Mouse (Mus musculus): ENCODE measurements at regions not wholly inside any gene's neighbourhood (a gene's known extent, or its start where the extent isn't known, plus 50 kb on each side); places are given as distances from the start of the nearest gene placed in this dataset.

DNA sequence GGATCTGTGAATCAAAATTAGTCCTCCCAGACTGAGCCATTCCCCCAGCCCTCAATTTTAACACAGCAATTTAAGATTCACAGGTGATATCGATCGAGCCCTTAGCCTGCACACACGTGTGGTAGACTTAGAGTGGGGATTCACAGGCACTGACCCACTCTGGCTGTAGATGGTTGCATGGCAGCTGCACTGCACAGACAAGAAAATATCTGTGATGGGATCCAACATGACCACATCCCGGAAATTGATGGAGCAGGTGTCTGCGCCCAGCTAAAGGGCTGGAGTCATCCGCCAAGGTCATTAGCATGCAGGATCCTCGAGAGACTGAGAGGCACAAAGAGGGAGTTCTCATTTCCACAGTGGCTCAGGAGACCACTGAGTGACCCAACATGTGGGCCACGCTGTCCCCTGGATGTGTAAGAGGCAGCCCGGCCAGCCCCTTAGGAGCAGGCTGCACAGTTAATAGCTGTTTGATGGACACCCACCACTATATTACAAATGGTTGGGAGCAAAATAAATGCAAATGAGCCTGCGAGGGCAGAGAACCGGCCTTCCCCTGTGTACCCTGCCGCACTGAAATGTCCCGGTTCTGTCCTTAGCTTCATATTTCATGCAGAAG, 221.4 kb upstream of the Kazn start:
- no peak for DNase-seq

GRCm38 (mm10) chr4:142452614-142453013, 213.4 kb upstream of the Kazn start:
- DNase-seq = no peak

GRCm38 (mm10) chr4:142450884-142451283, 211.7 kb upstream of the Kazn start:
- no peak for DNase-seq

GRCm38 (mm10) chr4:142449713-142450112, 210.5 kb upstream of the Kazn start:
- peak; percentile 34 to 43 for DNase-seq

GRCm38 (mm10) chr4:142449198-142449702, 210.0 kb upstream of the Kazn start:
- no peak for DNase-seq

DNA sequence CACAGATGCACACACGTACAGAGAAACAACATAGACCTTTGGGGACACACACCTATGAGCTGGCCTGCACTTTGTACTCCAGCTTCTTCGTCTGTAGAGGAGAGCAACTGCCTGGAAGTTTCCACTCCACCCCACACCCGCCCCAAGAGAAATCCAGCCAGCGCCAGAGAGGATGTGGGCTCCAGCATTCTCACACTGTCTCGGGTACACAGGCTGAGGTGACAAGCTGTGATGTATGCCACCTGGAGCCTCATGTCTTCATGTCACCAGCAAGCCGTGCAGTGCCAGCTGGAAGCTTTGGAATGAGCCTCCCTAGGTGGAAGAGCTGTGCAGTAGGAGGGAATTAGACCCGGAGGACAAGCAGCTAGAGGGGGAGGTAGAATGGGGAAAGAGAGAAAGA, 208.3 kb upstream of the Kazn start:
- no peak for DNase-seq

DNA sequence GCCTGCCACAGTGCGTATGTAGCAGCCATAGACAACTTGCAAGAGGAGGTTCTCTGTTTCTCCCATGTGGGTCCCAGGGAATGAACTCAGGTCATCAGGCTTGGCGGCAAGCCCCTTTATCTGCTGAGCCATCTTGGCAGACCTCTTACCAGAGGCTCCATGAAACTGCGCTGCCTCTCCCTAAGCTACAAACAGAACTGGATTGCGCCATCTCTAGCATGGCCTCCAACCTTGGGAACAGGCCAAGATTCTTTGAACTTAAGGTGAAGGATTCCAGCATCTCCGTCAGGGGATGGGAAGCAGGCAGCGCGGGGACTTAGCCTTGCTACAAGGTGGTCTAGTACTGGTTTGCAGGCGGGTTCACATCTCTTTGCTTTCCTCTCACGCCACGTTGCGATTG, 201.8 kb upstream of the Kazn start:
- DNase-seq = no peak

DNA sequence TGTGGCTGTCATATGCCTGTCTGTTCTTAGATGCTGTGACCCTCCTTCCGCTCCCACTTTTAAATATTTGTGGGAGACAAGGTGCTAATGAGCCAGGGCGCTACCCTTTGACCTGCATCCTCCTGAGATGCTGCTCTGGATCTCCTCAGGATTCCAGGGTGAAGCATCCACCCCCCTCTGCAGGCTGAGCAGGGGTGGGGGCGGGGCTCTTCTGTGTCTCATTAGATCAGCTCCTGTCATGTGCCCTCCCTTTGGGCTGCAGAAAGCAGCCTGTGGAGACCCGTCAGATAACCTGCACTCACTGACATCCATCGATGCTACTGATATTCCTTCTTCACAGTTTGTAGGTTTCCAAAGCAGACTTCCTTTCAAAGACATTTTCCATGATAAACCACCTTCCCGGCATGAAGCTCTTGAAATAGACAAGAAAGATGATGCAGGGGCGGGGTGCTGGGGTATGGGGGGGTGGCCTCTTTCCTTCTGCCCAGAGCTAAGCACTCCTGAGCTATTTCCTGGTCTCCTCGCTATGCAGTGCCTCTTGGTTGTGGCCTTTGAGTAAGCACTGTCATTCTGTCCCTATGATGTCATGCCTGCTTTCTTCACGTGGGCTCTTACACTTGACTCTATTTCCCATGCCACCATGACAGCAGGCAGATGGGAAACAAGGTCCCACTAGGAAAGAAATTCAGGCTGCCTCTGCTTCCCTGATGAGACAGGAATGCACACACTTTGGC, 200.4 kb upstream of the Kazn start:
- no peak for DNase-seq

- peak; percentile 34 to 62 for DNase-seq
Observed at GRCm38 (mm10) chr4:142424596-142424995, 185.4 kb upstream of the Kazn start.

DNA sequence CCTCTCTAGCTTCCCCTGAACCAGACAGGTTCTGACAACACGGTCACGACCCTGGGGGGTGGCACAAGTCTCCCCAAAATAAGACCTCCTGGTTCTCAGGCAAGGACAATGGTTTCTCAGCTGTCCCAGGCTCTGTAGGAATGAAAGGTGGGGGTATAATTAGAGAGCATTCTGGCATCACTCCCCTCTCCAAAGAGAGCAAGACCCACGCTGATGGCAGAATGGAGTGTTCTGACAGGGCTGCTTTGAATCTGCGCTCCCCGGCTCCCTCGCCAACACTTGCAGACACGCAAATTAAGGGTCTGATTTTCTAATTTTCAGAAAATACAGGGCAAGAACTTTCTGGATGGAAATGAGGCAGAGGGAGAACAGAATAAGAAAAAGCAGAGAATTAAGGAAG, 181.2 kb upstream of the Kazn start:
- DNase-seq = no peak

DNA sequence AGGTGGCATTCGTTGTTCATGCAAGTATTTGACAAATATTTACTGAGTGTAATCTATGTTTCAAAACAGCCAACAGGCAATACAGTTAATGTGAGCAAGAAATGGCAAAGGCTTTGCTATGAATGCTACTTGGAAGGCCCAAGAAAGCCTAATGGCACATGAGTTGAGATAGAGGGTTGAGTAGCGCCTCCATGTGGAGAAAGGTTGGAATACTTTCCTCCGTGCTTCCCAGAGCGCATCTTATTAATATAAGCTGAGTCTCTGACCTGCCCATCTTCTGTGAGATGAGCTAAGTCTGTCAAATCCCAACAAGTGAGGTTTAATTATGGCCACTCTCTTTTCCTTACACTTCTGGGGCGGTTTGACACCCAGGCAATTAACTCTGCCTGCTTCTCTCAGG, 175.7 kb upstream of the Kazn start:
- peak in 1 of 2 experiments; percentile 47 for DNase-seq

GRCm38 (mm10) chr4:142411792-142412191, 172.6 kb upstream of the Kazn start:
- peak in 1 of 2 experiments; percentile 36 for DNase-seq

- peak; percentile 78 to 82 for DNase-seq
Observed at GRCm38 (mm10) chr4:142410596-142411573, 171.7 kb upstream of the Kazn start.

DNA sequence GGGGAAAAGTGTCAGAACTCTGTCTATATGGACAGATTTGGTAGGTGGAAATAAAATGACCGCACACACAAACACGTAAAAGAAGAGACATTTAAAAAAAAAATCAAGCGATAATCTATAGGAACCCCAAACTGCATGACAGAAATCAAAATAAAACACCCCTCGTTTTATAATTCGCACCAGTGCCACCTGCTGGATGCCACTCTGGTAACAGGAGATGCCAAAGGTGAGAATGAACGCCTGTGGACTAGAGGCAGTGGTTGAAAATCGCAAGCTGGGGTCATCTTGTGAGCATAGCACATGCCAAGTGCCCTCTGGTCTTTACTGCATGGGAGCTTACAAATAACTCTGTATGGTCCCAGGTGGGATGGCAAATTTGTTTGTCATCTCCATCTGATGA, 158.7 kb upstream of the Kazn start:
- peak in 1 of 2 experiments; percentile 37 for DNase-seq

- peak; percentile 60 to 70 for DNase-seq
Observed at GRCm38 (mm10) chr4:142392924-142393323, 153.7 kb upstream of the Kazn start.

DNA sequence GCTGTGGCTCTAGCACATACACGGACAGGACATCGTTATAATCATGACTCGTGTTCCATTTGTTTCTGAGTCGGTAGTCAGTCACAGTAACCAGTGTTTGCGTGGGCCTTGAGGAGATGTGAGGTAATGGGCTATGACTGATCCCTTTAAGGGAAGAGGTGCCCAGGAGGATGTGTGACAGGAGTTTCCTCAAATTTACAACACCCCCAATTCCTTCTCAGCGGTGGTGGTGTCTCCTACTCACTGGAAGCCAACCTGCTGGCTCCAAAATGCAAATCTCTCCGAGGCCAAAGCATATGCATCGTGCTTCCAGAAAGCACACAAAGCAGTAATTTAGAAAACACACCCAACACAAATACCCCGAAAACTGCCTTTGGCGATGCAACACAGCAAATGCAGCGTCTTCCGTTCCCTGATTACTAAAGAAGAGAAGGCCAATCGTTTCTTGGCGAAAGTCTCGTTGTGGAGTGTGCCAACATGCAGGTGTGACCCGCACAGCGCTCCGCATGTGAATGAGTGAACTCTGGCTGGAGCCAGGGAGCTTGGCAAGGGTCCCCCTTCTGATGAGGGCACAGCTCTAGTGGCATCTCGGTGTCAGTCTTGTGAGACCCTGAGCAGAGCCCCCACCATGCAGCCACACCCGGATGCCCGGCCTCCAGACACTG, 151.5 kb upstream of the Kazn start:
- DNase-seq = peak; percentile 76 to 83

DNA sequence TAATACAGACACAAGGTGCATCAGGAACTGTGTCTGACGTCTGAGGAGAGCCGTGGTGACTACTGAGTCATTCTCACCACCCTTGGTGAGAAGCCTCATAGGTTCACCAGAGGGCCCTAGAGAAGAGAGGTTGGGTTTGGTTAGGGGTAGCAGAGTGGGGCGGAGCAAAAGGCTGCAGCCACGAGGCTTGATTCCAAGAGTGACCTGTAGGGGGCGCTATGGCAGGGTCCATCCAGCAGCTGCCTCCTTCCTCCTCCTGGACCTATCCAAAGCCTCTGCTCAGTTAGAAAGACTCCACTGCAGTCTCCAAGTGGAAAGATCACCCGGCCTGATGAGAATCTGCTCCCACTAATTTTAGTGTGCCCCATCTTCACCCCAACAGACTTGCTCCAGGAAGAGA, 149.3 kb upstream of the Kazn start:
- peak in 1 of 2 experiments; percentile 32 for DNase-seq

DNA sequence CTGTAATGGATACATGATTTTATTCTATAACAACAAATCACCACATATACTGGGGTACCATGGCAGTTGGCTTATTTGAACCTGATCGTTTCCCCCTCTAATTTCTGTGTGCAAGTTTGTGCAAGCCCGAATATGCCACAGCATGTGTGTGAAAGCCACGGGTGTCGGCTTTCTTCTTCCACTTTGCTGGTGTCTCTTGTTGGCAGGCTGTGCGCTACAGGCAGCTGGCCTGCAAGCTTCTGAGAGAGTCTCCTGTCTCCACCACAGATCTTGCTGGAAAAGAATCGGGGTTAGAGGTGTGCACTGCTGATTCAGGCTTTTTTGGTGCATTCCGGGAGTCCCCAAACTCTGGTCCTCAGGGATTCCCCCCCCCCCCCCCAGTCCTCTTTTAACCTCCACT, 142.0 kb upstream of the Kazn start:
- peak; percentile 54 to 72 for DNase-seq

- DNase-seq = no peak
Observed at GRCm38 (mm10) chr4:142378452-142378851, 139.3 kb upstream of the Kazn start.

DNA sequence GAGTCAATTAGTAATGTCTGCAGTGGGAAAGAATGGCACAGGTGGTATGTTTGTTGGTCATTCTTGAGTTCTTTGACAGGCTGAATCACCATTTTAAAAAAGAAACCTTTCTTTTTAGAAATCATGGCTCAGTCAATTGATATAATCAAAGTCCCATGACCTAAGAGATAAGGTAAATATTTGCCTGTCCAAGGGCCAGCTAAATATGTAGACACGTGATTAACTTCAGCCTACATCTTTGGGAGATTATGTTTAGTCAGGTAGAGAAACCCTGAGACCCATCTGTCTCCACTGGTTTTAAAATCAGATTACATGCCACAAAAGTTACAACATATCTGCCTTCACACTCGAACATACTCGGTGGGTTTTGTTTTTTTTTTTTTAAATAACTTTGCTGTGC, 128.6 kb upstream of the Kazn start:
- DNase-seq = no peak

GRCm38 (mm10) chr4:142362071-142362470, 122.9 kb upstream of the Kazn start:
- DNase-seq = no peak

DNA sequence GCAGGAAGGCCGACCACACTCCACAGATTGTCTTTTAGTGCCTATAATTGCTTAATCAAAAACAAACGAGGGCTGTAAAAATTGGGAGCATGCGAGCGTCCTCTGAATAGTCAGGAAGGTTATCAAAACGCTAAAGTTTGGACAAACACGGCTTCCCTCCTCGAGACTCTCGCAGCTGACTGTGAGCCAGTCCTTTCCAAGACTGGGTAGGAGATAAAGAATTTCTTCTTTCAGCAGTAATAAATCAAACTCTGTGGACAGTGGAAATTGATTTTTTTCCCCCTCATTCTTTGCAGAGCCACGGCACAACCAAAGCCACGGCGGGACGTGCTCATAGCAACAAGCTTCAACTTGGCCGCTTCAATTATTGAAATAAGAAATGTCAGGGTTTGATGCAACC, 119.7 kb upstream of the Kazn start:
- DNase-seq = no peak

DNA sequence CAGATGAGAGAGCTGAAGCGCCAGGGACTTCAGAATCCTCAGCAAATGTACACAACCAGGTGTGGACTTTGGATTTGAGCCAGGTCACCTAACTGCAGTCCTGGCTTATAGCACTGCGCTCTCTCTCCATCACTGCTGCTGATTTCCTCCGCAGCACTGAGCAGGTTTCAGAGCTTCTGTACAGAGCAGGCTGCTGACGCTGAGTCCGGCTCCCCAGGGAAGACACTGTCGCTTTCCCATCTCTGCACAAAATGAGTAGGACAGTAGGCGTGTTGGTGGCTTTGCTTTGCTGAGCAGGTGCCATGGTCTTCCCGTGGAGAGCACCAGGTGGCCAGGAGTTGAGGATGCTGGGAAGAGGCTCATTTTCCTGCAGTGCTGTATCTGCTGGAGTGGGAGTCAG, 116.2 kb upstream of the Kazn start:
- DNase-seq = peak in 1 of 2 experiments; percentile 40

Measured in cerebellum, postnatal 10 days (tissue).